Mouse (Mus musculus) yolk sac, embryonic 10.5 days (tissue): ENCODE results near the gene Hist1h3c.
"Not testable (repeated sequence)": the region's sequence is repeated elsewhere in the genome, so short reads cannot be mapped to it uniquely, and the experiment has no call there.

ENCODE experiments used
- DNase-seq: peaks from one replicate; pipeline ENCODE4 v3.0.0-alpha.2; 2017; ENCODE audit warnings: low spot score

Hist1h3c gene

DNA sequence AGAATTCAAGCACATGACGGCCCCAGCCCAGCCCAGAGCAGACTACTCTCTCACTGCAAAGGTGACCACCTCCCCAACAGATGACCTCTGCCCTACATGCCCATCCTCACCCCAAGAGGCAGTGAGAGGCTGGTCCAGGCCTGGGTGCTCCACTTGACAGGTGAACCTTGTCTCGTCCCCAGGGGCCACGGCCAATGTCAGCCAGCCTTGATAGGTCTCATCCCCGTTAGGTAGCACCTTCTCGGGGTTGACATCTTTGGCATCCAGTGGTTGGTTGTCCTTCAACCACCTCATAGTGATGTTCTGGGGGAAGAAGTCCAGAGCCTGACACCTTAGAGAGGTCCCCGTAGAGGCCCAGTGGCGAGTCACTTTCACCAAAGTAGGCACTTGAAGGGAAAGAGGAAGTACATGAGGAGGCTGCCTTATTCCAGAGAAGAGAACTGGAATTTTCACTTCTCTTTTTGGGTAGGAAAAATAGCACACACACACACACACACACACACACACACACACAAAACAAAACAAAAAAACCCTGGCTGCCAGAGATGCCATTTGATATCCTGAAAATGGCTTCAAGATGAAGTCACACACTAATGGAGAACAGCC, 39.5 kb downstream of the Hist1h3c start:
- no peak for DNase-seq

DNA sequence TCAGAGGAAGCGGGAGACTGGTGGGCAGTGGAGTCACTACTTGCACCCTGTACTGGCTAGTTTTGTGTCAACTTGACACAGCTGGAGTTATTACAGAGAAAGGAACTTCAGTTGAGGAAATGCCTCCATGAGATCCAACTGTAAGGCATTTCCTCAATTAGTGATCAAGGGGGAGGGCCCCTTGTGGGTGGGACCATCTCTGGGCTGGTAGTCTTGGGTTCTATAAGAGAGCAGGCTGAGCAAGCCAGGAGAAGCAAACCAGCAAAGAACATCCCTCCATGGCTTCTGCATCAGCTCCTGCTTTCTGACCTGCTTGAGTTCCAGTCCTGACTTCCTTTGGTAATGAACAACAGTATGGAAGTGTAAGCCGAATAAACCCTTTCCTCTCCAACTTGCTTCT, 42.6 kb downstream of the Hist1h3c start:
- DNase-seq, result not testable (repeated sequence)

GRCm38 (mm10) chr13:23702220-23702619, 43.2 kb downstream of the Hist1h3c start:
- DNase-seq, result no peak

- peak; percentile 76 for DNase-seq
Measured at GRCm38 (mm10) chr13:23700786-23701520, 44.4 kb downstream of the Hist1h3c start.

DNA sequence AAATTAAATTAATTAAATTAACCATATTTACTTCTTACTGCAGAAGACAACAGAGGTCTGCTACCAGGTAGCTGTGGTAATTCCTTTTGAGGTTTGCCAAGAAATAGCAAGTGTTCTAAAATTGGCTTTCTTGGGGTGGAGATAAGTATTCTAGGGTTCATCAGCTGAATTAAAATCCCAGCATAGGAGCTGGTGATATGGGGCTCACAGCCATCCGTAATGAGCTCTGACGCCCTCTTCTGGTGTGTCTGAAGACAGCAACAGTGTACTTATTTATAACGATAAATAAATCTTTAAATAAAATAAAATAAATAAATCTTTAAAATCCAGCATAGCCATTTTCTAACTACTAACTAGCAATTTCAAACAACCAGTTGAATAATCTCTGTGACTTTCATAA, 45.6 kb downstream of the Hist1h3c start:
- DNase-seq, result no peak

GRCm38 (mm10) chr13:23698996-23699395, 46.4 kb downstream of the Hist1h3c start:
- peak; percentile 1 for DNase-seq

- peak; percentile 100 for DNase-seq
Measured at GRCm38 (mm10) chr13:23698300-23698693, 47.1 kb downstream of the Hist1h3c start, which contains the start of gene Hist1h4c. Hist1h4c (minus strand) TSS chr13:23698454.

GRCm38 (mm10) chr13:23697491-23698299, 47.7 kb downstream of the Hist1h3c start:
- DNase-seq, result peak; percentile 73

GRCm38 (mm10) chr13:23696061-23696474, 49.3 kb downstream of the Hist1h3c start:
- DNase-seq, result peak; percentile 16

GRCm38 (mm10) chr13:23695514-23695913, 49.9 kb downstream of the Hist1h3c start, which contains the start of gene Hist1h1t:
Hist1h1t (plus strand) TSS chr13:23695814.
- DNase-seq, result no peak
